Mouse (Mus musculus): ENCODE data around the gene Anp32b. TPM values are rescaled to one million over a fixed set of nuclear protein-coding genes. Genes with fewer than 3 reads are reported as not detected.

Gene Anp32b
- polyA plus RNA-seq, 1 experiment, result 90.5 TPM

GRCm38 (mm10) chr4:46507736-46508460, 57.2 kb downstream of the Anp32b start:
- Histone ChIP-seq H3K4me1 (ENCODE audit: control insufficient read depth, insufficient read depth, insufficient read length, low read length) (no peaks in the 10 kb centered on the region), H3K27ac (replicated peaks; ENCODE audit: low read depth, low read length) (no peak overlapping the region), H3K4me3 (ENCODE audit: insufficient read depth, low read depth, low read length) (peak overlapping the region; percentile 43)

GRCm38 (mm10) chr4:46520491-46520890, 69.8 kb downstream of the Anp32b start:
- H3K27ac ChIP-seq (replicated peaks; ENCODE audit: low read depth, low read length), result no peak overlapping the region
- H3K4me1 ChIP-seq (ENCODE audit: control insufficient read depth, insufficient read depth, insufficient read length, low read length), result no peaks in the 10 kb centered on the region
- no peak overlapping the region for H3K4me3 ChIP-seq (ENCODE audit: insufficient read depth, low read depth, low read length)

GRCm38 (mm10) chr4:46521457-46521856, 70.8 kb downstream of the Anp32b start:
- H3K4me3 ChIP-seq (ENCODE audit: insufficient read depth, low read depth, low read length), result no peak overlapping the region

More at GRCm38 (mm10) chr4:46521457-46521856, 70.8 kb downstream of the Anp32b start:
- no peaks in the 10 kb centered on the region for H3K4me1 ChIP-seq (ENCODE audit: control insufficient read depth, insufficient read depth, insufficient read length, low read length)
- no peak overlapping the region for H3K27ac ChIP-seq (replicated peaks; ENCODE audit: low read depth, low read length)

Other genes starting within 250 kb of the Anp32b start
- gene Foxe1, start 107.3 kb upstream of the Anp32b start, polyA plus RNA-seq (2012; ENCODE audit: insufficient read depth, insufficient read length, missing spikeins), result not detected in 2 replicates
- gene Trmo, start 61.5 kb upstream of the Anp32b start, polyA plus RNA-seq (2012; ENCODE audit: insufficient read depth, insufficient read length, missing spikeins), result 1.5 and 1.7 TPM in 2 replicates
- not detected in 2 replicates for gene Hemgn, start 37.4 kb upstream of the Anp32b start, polyA plus RNA-seq (2012; ENCODE audit: insufficient read depth, insufficient read length, missing spikeins)
- 5.3 and 11.4 TPM in 2 replicates for gene Nans, start 38.3 kb downstream of the Anp32b start, polyA plus RNA-seq (2012; ENCODE audit: insufficient read depth, insufficient read length, missing spikeins)
- gene Trim14, start 85.2 kb downstream of the Anp32b start, polyA plus RNA-seq (2012; ENCODE audit: insufficient read depth, insufficient read length, missing spikeins), result 3.3 and 3.5 TPM in 2 replicates
- 0.59 and 0.92 TPM in 2 replicates for gene Coro2a, start 151.3 kb downstream of the Anp32b start, polyA plus RNA-seq (2012; ENCODE audit: insufficient read depth, insufficient read length, missing spikeins)
- gene Tbc1d2, start 199.3 kb downstream of the Anp32b start, polyA plus RNA-seq (2012; ENCODE audit: insufficient read depth, insufficient read length, missing spikeins), result 2.4 and 2.5 TPM in 2 replicates